Mouse (Mus musculus): ENCODE measurements at regions not wholly inside any gene's neighbourhood (a gene's known extent, or its start where the extent isn't known, plus 50 kb on each side); places are given as distances from the start of the nearest gene placed in this dataset.

- H3K79me2 ChIP-seq (ENCODE audit: control insufficient read depth, insufficient read depth, low read length, poor library complexity) = no peaks in the 10 kb centered on the region
- H3K27ac ChIP-seq (ENCODE audit: control insufficient read depth, low read depth, low read length) = no peak overlapping the region
- no peaks in the 10 kb centered on the region for H3K4me1 ChIP-seq (ENCODE audit: control insufficient read depth in 1 of 2, insufficient read depth in 2 of 2, low read length in 2 of 2)
- H3K9ac ChIP-seq (ENCODE audit: control insufficient read depth, low read depth, low read length, poor library complexity, severe bottlenecking) = no peak overlapping the region
- H3K4me3 ChIP-seq (ENCODE audit: control insufficient read depth in 1 of 2, insufficient read depth in 1 of 2, low read depth in 2 of 2, low read length in 2 of 2) = no peak overlapping the region
- TF ChIP-seq GABPA (IDR thresholded peaks at IDR 0.05; ENCODE audit: low read depth, low read length) (no peak), MYC (IDR thresholded peaks at IDR 0.05; ENCODE audit: low read depth, low read length) (no peak), CHD2 (IDR thresholded peaks at IDR 0.05; ENCODE audit: low read length) (no peak), RAD21 (IDR thresholded peaks at IDR 0.05; ENCODE audit: low read depth, low read length) (no peak), CTCF (IDR thresholded peaks at IDR 0.05 in 2 of 3, conservative IDR thresholded peaks at IDR 0.05 in 1 of 3; ENCODE audit: control insufficient read depth in 1 of 3, insufficient read depth in 1 of 3, low read depth in 2 of 3, low read length in 3 of 3, poor library complexity in 1 of 3, severe bottlenecking in 1 of 3) (no peak), ZC3H11A (IDR thresholded peaks at IDR 0.05; ENCODE audit: low read depth, low read length) (no peak)
- no peaks in the 10 kb centered on the region for H3K9me3 ChIP-seq (replicated peaks; ENCODE audit: insufficient read depth, low read length)
- no peak for DNase-seq (ENCODE audit: low read depth, low spot score)
- H3K27me3 ChIP-seq (ENCODE audit: control insufficient read depth in 1 of 2, insufficient read depth in 2 of 2, low read length in 2 of 2) = no peaks in the 10 kb centered on the region; a peak in 2 of 4 replicates
- H3K36me3 ChIP-seq (ENCODE audit: control insufficient read depth in 1 of 2, insufficient read depth in 2 of 2, low read length in 2 of 2) = no peaks in the 10 kb centered on the region
Observed at GRCm38 (mm10) chr4:34122959-34123520, 73.0 kb upstream of the Spaca1 start.

- Histone ChIP-seq H3K9ac (ENCODE audit: control insufficient read depth, low read depth, low read length, poor library complexity, severe bottlenecking) (no peak overlapping the region), H3K4me1 (ENCODE audit: control insufficient read depth in 1 of 2, insufficient read depth in 2 of 2, low read length in 2 of 2) (no peaks in the 10 kb centered on the region), H3K4me3 (ENCODE audit: control insufficient read depth in 1 of 2, insufficient read depth in 1 of 2, low read depth in 2 of 2, low read length in 2 of 2) (no peak overlapping the region), H3K27ac (ENCODE audit: control insufficient read depth, low read depth, low read length) (no peak overlapping the region), H3K79me2 (ENCODE audit: control insufficient read depth, insufficient read depth, low read length, poor library complexity) (no peaks in the 10 kb centered on the region), H3K27me3 (ENCODE audit: control insufficient read depth in 1 of 2, insufficient read depth in 2 of 2, low read length in 2 of 2) (no peaks in the 10 kb centered on the region; a peak in 2 of 4 replicates), H3K36me3 (ENCODE audit: control insufficient read depth in 1 of 2, insufficient read depth in 2 of 2, low read length in 2 of 2) (no peaks in the 10 kb centered on the region), H3K9me3 (replicated peaks; ENCODE audit: insufficient read depth, low read length) (no peaks in the 10 kb centered on the region)
- TF ChIP-seq NRF1 (IDR thresholded peaks at IDR 0.05; ENCODE audit: insufficient read depth, low read depth, low read length, poor library complexity, severe bottlenecking) (no peak), TAL1 (IDR thresholded peaks at IDR 0.05; ENCODE audit: low read length) (no peak), USF2 (IDR thresholded peaks at IDR 0.05; ENCODE audit: borderline replicate concordance in 1 of 2, insufficient read depth in 1 of 2, low read depth in 1 of 2, low read length in 2 of 2) (no peak), ELF1 (IDR thresholded peaks at IDR 0.05; ENCODE audit: low read depth, low read length) (no peak), USF1 (IDR thresholded peaks at IDR 0.05; ENCODE audit: low read depth, low read length) (no peak), RAD21 (IDR thresholded peaks at IDR 0.05; ENCODE audit: low read depth, low read length) (no peak), HCFC1 (IDR thresholded peaks at IDR 0.05; ENCODE audit: low read depth, low read length) (no peak), POLR2AphosphoS5 (IDR thresholded peaks at IDR 0.05; ENCODE audit: borderline replicate concordance, low read depth, low read length) (no peak), MAZ (IDR thresholded peaks at IDR 0.05; ENCODE audit: low read depth, low read length) (no peak), ETS1 (IDR thresholded peaks at IDR 0.05; ENCODE audit: low read depth, low read length) (no peak), MYB (IDR thresholded peaks at IDR 0.05; ENCODE audit: low read depth, low read length) (no peak)
- DNase-seq (ENCODE audit: low read depth, low spot score) = no peak
Observed at GRCm38 (mm10) chr4:34128224-34128623, 78.2 kb upstream of the Spaca1 start.
